Mouse (Mus musculus): ENCODE results near the gene Gm20388. TPM values are rescaled to one million over a fixed set of nuclear protein-coding genes. Genes with fewer than 3 reads are reported as not detected.

The Gm20388 gene
- polyA plus RNA-seq, 2 experiments = 8.5 TPM; not detected in 1

- whole genome bisulfite sequencing (ENCODE audit: insufficient replicate concordance) = 60% methylated on average over 6 of the region's 6 CpGs
These were observed 2792.3 kb downstream of the Gm20388 start for GRCm38 (mm10) chr8:122702957-122703356.

GRCm38 (mm10) chr8:122704612-122705011 lies 2794.0 kb downstream of the Gm20388 start:
- TF ChIP-seq EP300 (IDR thresholded peaks at IDR 0.05; ENCODE audit: low read depth) (no peak), CTCF (IDR thresholded peaks at IDR 0.05; ENCODE audit: low read depth) (no peak)
- Histone ChIP-seq H3K27me3 (ENCODE audit: control insufficient read depth, insufficient read depth, low read length) (peaks cover 5% of the 10 kb centered on the region; the same call in 1 of the 2 replicates), H3K9ac (replicated peaks) (no peak overlapping the region), H3K9me3 (ENCODE audit: control insufficient read depth, low read length) (no peaks in the 10 kb centered on the region), H3K4me1 (replicated peaks; ENCODE audit: control insufficient read depth in 2 of 2, insufficient read depth in 2 of 2, low read length in 1 of 2) (peaks cover 33 to 41% of the 10 kb centered on the region in 2 experiments), H3K27ac (no peak overlapping the region), H3K36me3 (replicated peaks; ENCODE audit: control insufficient read depth, insufficient read depth, low read depth) (no peaks in the 10 kb centered on the region), H3K4me3 (ENCODE audit: insufficient read depth in 1 of 2, low read depth in 2 of 2, low read length in 2 of 2) (no peak overlapping the region), H3K4me2 (ENCODE audit: low read depth) (no peak overlapping the region)
- 67% methylated on average over 3 of the region's 3 CpGs for WGBS (ENCODE audit: insufficient replicate concordance)
- ATAC-seq (ENCODE audit: insufficient read depth) (no peak), DNase-seq (ENCODE audit: low read depth in 3 of 3, low spot score in 3 of 3) (no peak)

More at GRCm38 (mm10) chr8:122702957-122703356, 2792.3 kb downstream of the Gm20388 start:
- no peak overlapping the region for H3K4me3 ChIP-seq (ENCODE audit: insufficient read depth in 1 of 2, low read depth in 2 of 2, low read length in 2 of 2)
- no peak overlapping the region for H3K9ac ChIP-seq (replicated peaks)
- H3K36me3 ChIP-seq (replicated peaks; ENCODE audit: control insufficient read depth, insufficient read depth, low read depth) = no peaks in the 10 kb centered on the region
- ATAC-seq (ENCODE audit: insufficient read depth) (no peak), DNase-seq (ENCODE audit: low read depth in 3 of 3, low spot score in 3 of 3) (no peak)
- no peak for TF ChIP-seq CTCF (IDR thresholded peaks at IDR 0.05; ENCODE audit: low read depth)
- no peak for TF ChIP-seq EP300 (IDR thresholded peaks at IDR 0.05; ENCODE audit: low read depth)
- no peak overlapping the region for H3K4me2 ChIP-seq (ENCODE audit: low read depth)
- peaks cover 38 to 56% of the 10 kb centered on the region in 2 experiments for H3K4me1 ChIP-seq (replicated peaks; ENCODE audit: control insufficient read depth in 2 of 2, insufficient read depth in 2 of 2, low read length in 1 of 2)
- H3K27me3 ChIP-seq (ENCODE audit: control insufficient read depth, insufficient read depth, low read length) = peaks cover 5% of the 10 kb centered on the region; the same call in 1 of the 2 replicates
- no peaks in the 10 kb centered on the region for H3K9me3 ChIP-seq (ENCODE audit: control insufficient read depth, low read length)
- H3K27ac ChIP-seq = no peak overlapping the region

GRCm38 (mm10) chr8:122705901-122706561 lies 2795.4 kb downstream of the Gm20388 start:
- TF ChIP-seq EP300 (IDR thresholded peaks at IDR 0.05; ENCODE audit: low read depth) (no peak), CTCF (IDR thresholded peaks at IDR 0.05; ENCODE audit: low read depth) (no peak)
- Histone ChIP-seq H3K27ac (no peak overlapping the region), H3K9ac (replicated peaks) (no peak overlapping the region), H3K27me3 (ENCODE audit: control insufficient read depth, insufficient read depth, low read length) (peaks cover 5% of the 10 kb centered on the region; the same call in 1 of the 2 replicates), H3K9me3 (ENCODE audit: control insufficient read depth, low read length) (no peaks in the 10 kb centered on the region), H3K4me1 (replicated peaks; ENCODE audit: control insufficient read depth in 2 of 2, insufficient read depth in 2 of 2, low read length in 1 of 2) (peaks cover 20 to 30% of the 10 kb centered on the region in 2 experiments), H3K4me3 (ENCODE audit: insufficient read depth in 1 of 2, low read depth in 2 of 2, low read length in 2 of 2) (no peak overlapping the region), H3K36me3 (replicated peaks; ENCODE audit: control insufficient read depth, insufficient read depth, low read depth) (no peaks in the 10 kb centered on the region), H3K4me2 (ENCODE audit: low read depth) (no peak overlapping the region)
- WGBS (ENCODE audit: insufficient replicate concordance) = 53% methylated on average over 12 of the region's 12 CpGs
- DNase-seq (ENCODE audit: low read depth in 3 of 3, low spot score in 3 of 3) (no peak), ATAC-seq (ENCODE audit: insufficient read depth) (no peak)

- Histone ChIP-seq H3K27ac (no peak overlapping the region), H3K9me3 (ENCODE audit: control insufficient read depth, low read length) (no peaks in the 10 kb centered on the region), H3K36me3 (replicated peaks; ENCODE audit: control insufficient read depth, insufficient read depth, low read depth) (no peaks in the 10 kb centered on the region), H3K4me1 (replicated peaks; ENCODE audit: control insufficient read depth in 2 of 2, insufficient read depth in 2 of 2, low read length in 1 of 2) (peaks cover 22 to 30% of the 10 kb centered on the region in 2 experiments), H3K27me3 (ENCODE audit: control insufficient read depth, insufficient read depth, low read length) (peaks cover 5% of the 10 kb centered on the region; the same call in 1 of the 2 replicates), H3K4me3 (ENCODE audit: insufficient read depth in 1 of 2, low read depth in 2 of 2, low read length in 2 of 2) (no peak overlapping the region), H3K9ac (replicated peaks) (no peak overlapping the region), H3K4me2 (ENCODE audit: low read depth) (no peak overlapping the region)
- WGBS (ENCODE audit: insufficient replicate concordance) = 46% methylated on average over 4 of the region's 4 CpGs
- ATAC-seq (ENCODE audit: insufficient read depth) (no peak), DNase-seq (ENCODE audit: low read depth in 3 of 3, low spot score in 3 of 3) (no peak)
- no peak for TF ChIP-seq EP300 (IDR thresholded peaks at IDR 0.05; ENCODE audit: low read depth)
- TF ChIP-seq CTCF (IDR thresholded peaks at IDR 0.05; ENCODE audit: low read depth) = no peak
These were observed 2796.5 kb downstream of the Gm20388 start for GRCm38 (mm10) chr8:122707184-122707583.

- Histone ChIP-seq H3K36me3 (replicated peaks; ENCODE audit: control insufficient read depth, insufficient read depth, low read depth) (no peaks in the 10 kb centered on the region), H3K4me1 (replicated peaks; ENCODE audit: control insufficient read depth in 2 of 2, insufficient read depth in 2 of 2, low read length in 1 of 2) (peaks cover 23 to 34% of the 10 kb centered on the region in 2 experiments), H3K9ac (replicated peaks) (no peak overlapping the region), H3K4me2 (ENCODE audit: low read depth) (no peak overlapping the region), H3K4me3 (ENCODE audit: insufficient read depth in 1 of 2, low read depth in 2 of 2, low read length in 2 of 2) (no peak overlapping the region), H3K27ac (no peak overlapping the region), H3K9me3 (ENCODE audit: control insufficient read depth, low read length) (no peaks in the 10 kb centered on the region), H3K27me3 (ENCODE audit: control insufficient read depth, insufficient read depth, low read length) (peaks cover 5% of the 10 kb centered on the region; the same call in 1 of the 2 replicates)
- no peak for ATAC-seq (ENCODE audit: insufficient read depth)
- no peak for TF ChIP-seq EP300 (IDR thresholded peaks at IDR 0.05; ENCODE audit: low read depth)
- TF ChIP-seq CTCF (IDR thresholded peaks at IDR 0.05; ENCODE audit: low read depth) = peak; percentile 76
- DNase-seq (ENCODE audit: low read depth in 3 of 3, low spot score in 3 of 3) = no peak
- WGBS (ENCODE audit: insufficient replicate concordance) = 59% methylated on average over 26 of the region's 26 CpGs
These were observed 2798.9 kb downstream of the Gm20388 start for GRCm38 (mm10) chr8:122709340-122710111.

Data from liver, embryonic 14.5 days (tissue).